Mouse (Mus musculus) hindbrain, embryonic 15.5 days (tissue): ENCODE measurements around the gene Rspry1. TPM values are rescaled to one million over a fixed set of nuclear protein-coding genes. Genes with fewer than 3 reads are reported as not detected.

Source experiments
- ATAC-seq: fragments of 200-750 bp; cut with Nextera tagmentation; 2 replicates; pipeline ENCODE4 v1.8.0; 2017; ENCODE audit warnings: low read depth, moderate number of reproducible peaks, moderate TSS enrichment; ENCODE audit not compliant: low FRiP score
- H3K27ac ChIP-seq: fragments of 300-500 bp; sonication (generic); replicated peaks from 2 replicates; pipeline ENCODE4 v1.5.1; 2015; ENCODE audit warnings: mild to moderate bottlenecking, inconsistent platforms
- H3K27me3 ChIP-seq: fragments of 300-500 bp; sonication (generic); 2 replicates; pipeline ENCODE4 v1.6.1; 2015; ENCODE audit warnings: control low read depth, inconsistent platforms
- H3K36me3 ChIP-seq: fragments of 300-500 bp; sonication (generic); 2 replicates; pipeline ENCODE4 v1.6.1; 2015; ENCODE audit warnings: control low read depth, inconsistent platforms
- H3K4me1 ChIP-seq: fragments of 300-500 bp; sonication (generic); replicated peaks from 2 replicates; pipeline ENCODE4 v1.6.1; 2015; ENCODE audit warnings: control low read depth, inconsistent platforms
- H3K4me2 ChIP-seq: fragments of 300-500 bp; sonication (generic); 2 replicates; pipeline ENCODE4 v1.6.1; 2015; ENCODE audit warnings: moderate library complexity, mild to moderate bottlenecking, inconsistent platforms
- H3K4me3 ChIP-seq: fragments of 300-500 bp; sonication (generic); 2 replicates; pipeline ENCODE4 v1.5.1; 2015; ENCODE audit warnings: mild to moderate bottlenecking, inconsistent platforms
- H3K9ac ChIP-seq: fragments of 300-500 bp; sonication (generic); 2 replicates; pipeline ENCODE4 v1.6.1; 2015; ENCODE audit warnings: inconsistent platforms
- H3K9me3 ChIP-seq: fragments of 300-500 bp; sonication (generic); 2 replicates; pipeline ENCODE4 v1.6.1; 2016; ENCODE audit warnings: control low read depth, inconsistent platforms
- WGBS: fragments of 180-500 bp; shearing (Covaris S2); methylation state at CpG from one replicate; pipeline ENCODE4 v1.1.7; 2015; 5-methylcytosine and 5-hydroxymethylcytosine counted together
- polyA plus RNA-seq: library from polyadenylated mRNA; unstranded; fragments of >200 nt; fragmentation: Nextera tagmentation; extraction: Ambion mirVana; gene quantifications from 2 replicates; pipeline ENCODE4 v1.2.1, GENCODE M21; 2015

The Rspry1 gene
- polyA plus RNA-seq, 1 experiment from 2014 or later: 45.5 TPM

DNA sequence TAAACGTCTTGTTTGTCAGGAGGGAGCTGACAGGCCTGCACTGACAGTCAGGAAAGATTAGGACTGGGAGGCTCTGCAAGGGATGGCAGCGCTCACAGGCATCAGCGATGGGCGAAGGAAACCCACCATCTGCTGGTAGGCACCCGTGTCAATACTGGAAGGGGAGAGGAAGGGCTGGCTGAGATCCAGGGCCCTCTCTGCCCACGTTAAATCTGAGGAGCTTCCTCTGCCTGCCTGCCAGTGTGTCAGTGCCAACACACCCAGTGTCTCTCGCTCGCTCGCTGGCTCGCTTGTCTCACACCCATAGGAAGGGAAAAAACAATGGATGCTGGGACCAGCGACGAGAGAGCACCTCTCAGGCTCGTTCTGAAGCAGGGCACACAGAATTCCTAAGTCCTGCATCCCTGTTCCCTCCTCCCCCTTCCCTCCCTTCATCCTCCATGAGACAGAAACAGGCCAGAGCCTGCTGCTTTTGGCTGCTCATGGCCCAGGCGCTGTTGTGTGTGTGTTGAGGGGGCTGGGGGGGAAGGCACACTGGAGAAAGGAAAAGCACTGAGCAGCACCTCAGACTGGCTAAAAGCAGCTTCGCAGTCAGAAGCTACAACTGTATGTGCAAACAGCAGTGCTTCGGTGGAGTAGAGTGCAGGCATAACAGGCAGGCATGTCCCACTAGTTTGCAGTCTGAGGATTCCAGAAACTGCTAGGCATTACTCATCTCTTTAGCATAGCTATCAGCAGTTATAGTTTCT is 27.4 kb upstream of the Rspry1 start:
- peak overlapping the region; percentile 79 for H3K27ac ChIP-seq
- no peak overlapping the region for H3K4me2 ChIP-seq
- ATAC-seq: peak; percentile 77
- no peaks in the 10 kb centered on the region for H3K27me3 ChIP-seq
- no peaks in the 10 kb centered on the region for H3K9me3 ChIP-seq
- H3K4me1 ChIP-seq: peaks cover 19% of the 10 kb centered on the region
- peaks cover 45% of the 10 kb centered on the region for H3K36me3 ChIP-seq
- H3K9ac ChIP-seq: no peak overlapping the region
- no peak overlapping the region for H3K4me3 ChIP-seq
- 62% methylated on average over 16 of the region's 16 CpGs for WGBS

DNA sequence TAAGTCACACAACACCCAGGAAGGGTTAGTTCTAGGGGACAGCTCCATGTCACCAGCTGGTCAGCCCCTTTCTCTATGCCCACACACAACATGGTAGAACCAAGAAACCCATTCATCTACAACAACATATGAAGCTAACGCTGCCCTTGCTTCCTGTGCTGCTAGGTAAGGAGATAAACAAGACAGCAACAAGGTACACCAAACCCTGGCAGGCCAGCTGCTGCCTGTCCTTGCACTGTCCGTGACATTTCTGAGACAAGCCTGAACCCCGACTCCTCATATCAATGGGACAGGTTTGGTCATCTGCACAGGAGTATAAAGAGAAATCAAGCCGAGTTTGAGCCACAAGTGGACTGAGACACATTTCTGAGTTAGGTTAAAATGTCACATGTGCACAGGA is 26.6 kb upstream of the Rspry1 start:
- peak overlapping the region; percentile 79; the same call in 1 of the 2 replicates for H3K27ac ChIP-seq
- no peaks in the 10 kb centered on the region for H3K27me3 ChIP-seq
- no peak for ATAC-seq
- WGBS: 90% methylated on average over 4 of the region's 4 CpGs
- no peak overlapping the region for H3K4me2 ChIP-seq
- H3K9ac ChIP-seq: no peak overlapping the region
- no peaks in the 10 kb centered on the region for H3K9me3 ChIP-seq
- no peak overlapping the region for H3K4me3 ChIP-seq
- peaks cover 13% of the 10 kb centered on the region for H3K4me1 ChIP-seq
- H3K36me3 ChIP-seq: peaks cover 50% of the 10 kb centered on the region

DNA sequence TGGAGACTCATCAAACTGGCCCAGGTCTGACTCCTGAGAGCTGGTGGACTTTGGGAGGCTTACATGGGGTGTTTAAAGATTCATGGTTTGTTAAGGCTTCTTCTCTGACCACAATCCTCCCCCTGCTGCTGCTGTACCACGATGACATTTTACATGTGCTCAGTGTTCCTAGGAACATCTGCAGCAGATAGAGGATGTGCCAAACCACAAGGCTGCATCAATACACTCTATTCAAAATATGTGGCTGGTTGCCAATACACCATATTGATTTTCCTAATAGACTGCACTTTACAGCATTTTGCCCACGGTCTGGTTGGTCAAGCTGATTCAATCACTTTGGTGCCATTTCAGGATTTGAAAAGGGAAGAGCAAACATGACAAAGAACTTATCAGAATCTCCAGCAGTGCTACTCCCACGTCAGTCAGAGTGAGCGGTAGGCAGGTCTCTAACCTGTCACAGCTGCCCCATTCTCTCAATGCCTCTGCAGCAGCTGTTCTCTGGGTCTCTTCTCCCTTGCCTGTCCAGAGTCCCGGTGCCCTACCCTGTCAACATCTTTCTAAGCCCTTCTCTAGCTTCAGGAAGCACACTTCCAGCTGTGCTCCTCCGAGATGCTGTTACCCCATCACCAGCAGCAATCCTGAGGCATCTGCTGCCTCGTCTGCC is 19.8 kb upstream of the Rspry1 start:
- 0 out of 2 replicates have a peak, but pooled peaks have one; percentile 34 for ATAC-seq
- Histone ChIP-seq H3K9ac (no peak overlapping the region), H3K27ac (no peak overlapping the region), H3K9me3 (no peaks in the 10 kb centered on the region), H3K4me3 (no peak overlapping the region), H3K4me1 (peaks cover 3% of the 10 kb centered on the region), H3K36me3 (peaks cover 53% of the 10 kb centered on the region), H3K4me2 (no peak overlapping the region), H3K27me3 (no peaks in the 10 kb centered on the region)
- 75% methylated on average over 7 of the region's 7 CpGs for WGBS

DNA sequence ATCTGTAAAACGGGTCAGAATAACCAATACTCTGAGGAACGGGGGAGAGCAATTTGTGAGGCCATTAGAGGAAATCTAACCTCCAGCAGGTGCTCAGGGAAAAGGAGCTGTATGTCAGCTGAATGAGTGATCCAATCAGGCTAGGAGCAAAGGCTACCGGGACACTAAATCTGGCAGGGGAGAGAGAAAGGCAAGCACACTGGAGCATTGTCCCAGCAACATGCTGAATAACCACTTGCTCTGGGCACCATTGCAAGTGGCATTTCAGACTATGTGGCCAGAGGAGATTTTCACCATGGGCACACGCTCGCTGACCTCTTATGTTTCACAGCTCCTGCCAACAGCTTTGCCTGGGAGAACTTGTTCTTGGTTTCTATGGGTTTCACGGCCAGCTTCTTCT is 19.2 kb upstream of the Rspry1 start:
- no peak for ATAC-seq
- Histone ChIP-seq H3K4me1 (peaks cover 3% of the 10 kb centered on the region), H3K9ac (no peak overlapping the region), H3K27ac (no peak overlapping the region), H3K27me3 (no peaks in the 10 kb centered on the region), H3K4me2 (no peak overlapping the region), H3K36me3 (peaks cover 50% of the 10 kb centered on the region), H3K9me3 (no peaks in the 10 kb centered on the region), H3K4me3 (no peak overlapping the region)
- WGBS: 85% methylated on average over 6 of the region's 6 CpGs

DNA sequence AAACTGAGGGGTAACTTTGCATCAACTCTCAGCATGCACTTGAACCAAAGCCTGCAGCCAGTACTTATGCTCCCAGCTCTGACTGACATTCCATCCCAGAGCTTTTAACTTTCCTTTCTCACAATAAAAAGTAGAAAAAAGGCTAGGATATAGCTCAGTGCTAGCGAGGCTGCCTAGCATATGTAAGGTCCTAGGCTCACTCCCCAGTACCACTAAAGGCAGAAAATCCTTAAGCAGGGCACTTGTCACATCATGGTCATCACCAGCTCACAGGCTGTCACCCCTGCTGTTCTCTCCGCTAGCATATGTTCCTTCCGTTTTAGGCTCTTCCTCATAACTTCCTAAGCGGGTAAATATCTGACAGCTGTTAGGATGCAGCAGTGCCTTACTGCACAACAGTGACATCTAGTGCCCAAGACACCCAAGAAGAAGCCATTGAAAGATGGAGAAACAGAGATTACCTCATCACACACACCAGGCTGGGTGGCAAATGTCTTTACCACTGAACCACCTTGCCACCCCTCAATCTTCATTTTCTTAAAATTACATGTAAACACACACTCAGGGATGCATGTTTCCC is 17.4 kb upstream of the Rspry1 start:
- H3K27me3 ChIP-seq: no peaks in the 10 kb centered on the region
- ATAC-seq: peak; percentile 78
- 31% methylated on average over 4 of the region's 4 CpGs for WGBS
- H3K36me3 ChIP-seq: peaks cover 44% of the 10 kb centered on the region
- H3K9me3 ChIP-seq: no peaks in the 10 kb centered on the region
- no peak overlapping the region for H3K9ac ChIP-seq
- H3K4me2 ChIP-seq: no peak overlapping the region
- no peak overlapping the region for H3K4me3 ChIP-seq
- H3K27ac ChIP-seq: no peak overlapping the region
- peaks cover 3% of the 10 kb centered on the region for H3K4me1 ChIP-seq

DNA sequence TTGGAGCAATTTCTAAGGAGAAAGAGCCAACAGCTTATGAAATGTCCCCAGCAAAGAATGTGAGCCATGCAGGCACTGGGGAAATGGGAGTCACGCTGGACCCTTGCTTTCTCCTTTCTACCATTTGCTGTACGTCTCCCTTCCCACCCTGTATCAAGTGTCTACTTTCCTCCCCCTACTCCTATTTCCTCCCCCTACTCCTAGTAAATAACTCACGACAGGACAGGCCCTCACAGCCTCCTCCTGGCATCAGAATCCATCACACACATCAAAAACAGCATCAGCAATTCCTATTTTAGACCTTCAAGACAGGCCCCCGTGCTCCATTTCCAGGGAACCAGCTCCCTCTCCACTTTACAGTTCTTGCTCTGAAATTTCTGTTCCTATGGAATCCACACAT is 10.0 kb upstream of the Rspry1 start:
- H3K27ac ChIP-seq: no peak overlapping the region
- no peak for ATAC-seq
- no peak overlapping the region for H3K4me3 ChIP-seq
- WGBS: 81% methylated on average over 4 of the region's 4 CpGs
- no peak overlapping the region for H3K4me2 ChIP-seq
- no peaks in the 10 kb centered on the region for H3K9me3 ChIP-seq
- H3K4me1 ChIP-seq: no peaks in the 10 kb centered on the region
- H3K36me3 ChIP-seq: peaks cover 13% of the 10 kb centered on the region
- no peak overlapping the region for H3K9ac ChIP-seq
- H3K27me3 ChIP-seq: no peaks in the 10 kb centered on the region

DNA sequence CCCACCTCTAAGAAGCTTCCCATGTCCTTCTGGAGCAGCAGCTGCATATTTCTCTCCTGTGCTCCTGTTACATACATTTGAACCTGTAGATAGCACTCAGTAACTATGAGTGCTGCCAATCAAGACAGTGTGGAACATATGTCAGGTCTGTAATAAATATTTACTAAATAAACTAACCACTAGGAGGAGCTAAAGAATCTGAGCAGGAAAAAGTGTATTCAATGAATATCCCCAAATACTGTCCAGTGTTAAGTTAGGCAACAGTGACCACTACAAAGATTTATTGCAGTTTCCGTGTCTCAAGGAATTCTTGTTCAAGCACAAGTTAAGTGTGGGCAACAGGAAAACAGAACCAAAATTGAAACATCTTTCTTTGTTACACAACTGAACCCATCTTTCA is 7.5 kb upstream of the Rspry1 start:
- H3K4me3 ChIP-seq: no peak overlapping the region
- H3K4me2 ChIP-seq: no peak overlapping the region
- WGBS: 69% methylated on average over 1 of the region's 1 CpGs
- H3K27ac ChIP-seq: no peak overlapping the region
- no peak for ATAC-seq
- H3K9ac ChIP-seq: no peak overlapping the region
- no peaks in the 10 kb centered on the region for H3K36me3 ChIP-seq
- H3K9me3 ChIP-seq: no peaks in the 10 kb centered on the region
- peaks cover 3% of the 10 kb centered on the region; the same call in 1 of the 2 replicates for H3K4me1 ChIP-seq
- no peaks in the 10 kb centered on the region for H3K27me3 ChIP-seq

DNA sequence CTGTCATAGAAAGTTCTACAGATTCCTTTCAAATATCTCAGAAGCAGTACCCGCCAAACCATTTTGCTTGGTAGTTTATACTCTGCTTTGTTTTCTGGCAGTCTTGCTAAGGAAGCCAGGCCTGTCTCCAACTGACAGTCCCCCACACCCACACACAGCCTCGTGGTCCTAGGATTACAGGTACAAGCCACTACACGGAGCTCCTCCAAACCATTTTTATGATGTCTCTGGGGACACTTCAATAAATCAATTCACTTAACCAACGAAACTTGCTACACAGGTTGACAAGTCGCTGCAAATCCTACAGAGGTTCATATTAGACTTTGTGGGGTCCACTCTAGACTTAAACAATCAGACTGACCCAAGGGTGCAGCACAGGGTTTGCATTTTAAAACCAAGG is 1.3 kb upstream of the Rspry1 start:
- Histone ChIP-seq H3K27me3 (no peaks in the 10 kb centered on the region), H3K9me3 (no peaks in the 10 kb centered on the region), H3K36me3 (no peaks in the 10 kb centered on the region), H3K4me2 (peak overlapping the region; percentile 92), H3K4me1 (peaks cover 35% of the 10 kb centered on the region), H3K4me3 (peak overlapping the region; percentile 75), H3K9ac (peak overlapping the region; percentile 93), H3K27ac (peak overlapping the region; percentile 90)
- WGBS: 27% methylated on average over 5 of the region's 5 CpGs
- no peak for ATAC-seq

DNA sequence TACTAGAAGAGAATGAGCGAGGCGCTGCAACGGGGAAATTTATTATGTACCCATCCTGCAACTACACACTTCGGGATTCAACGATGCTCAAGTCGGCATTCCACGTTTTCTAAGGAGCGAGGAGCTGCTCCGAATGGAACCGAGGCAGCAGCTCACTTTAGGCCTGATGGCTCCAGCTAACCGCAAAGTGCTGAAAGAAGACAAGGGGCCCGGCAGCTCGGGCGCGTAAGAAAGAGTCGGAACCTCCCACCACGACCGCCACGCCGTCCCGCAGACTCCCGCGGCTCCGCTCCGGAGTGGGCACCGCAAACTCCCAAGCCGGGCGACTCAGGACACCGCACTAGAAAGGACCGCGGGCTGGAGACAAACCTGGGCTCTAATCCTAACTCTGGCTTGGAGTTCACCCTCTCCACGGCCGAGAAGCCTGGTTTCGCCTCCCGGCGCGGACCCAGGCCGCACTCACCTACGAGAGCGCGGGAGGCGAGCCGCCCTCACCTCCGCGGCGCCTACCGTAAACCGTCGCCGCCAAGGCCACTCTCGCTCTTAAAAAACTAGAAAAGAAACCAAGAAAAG is 617 bp upstream of the Rspry1 start:
- Histone ChIP-seq H3K27ac (peak overlapping the region; percentile 90), H3K4me3 (peak overlapping the region; percentile 75), H3K27me3 (no peaks in the 10 kb centered on the region), H3K4me1 (peaks cover 35% of the 10 kb centered on the region), H3K9me3 (no peaks in the 10 kb centered on the region), H3K36me3 (no peaks in the 10 kb centered on the region), H3K4me2 (peak overlapping the region; percentile 92), H3K9ac (peak overlapping the region; percentile 93)
- ATAC-seq: peak; percentile 36
- WGBS: 0% methylated on average over 51 of the region's 51 CpGs

DNA sequence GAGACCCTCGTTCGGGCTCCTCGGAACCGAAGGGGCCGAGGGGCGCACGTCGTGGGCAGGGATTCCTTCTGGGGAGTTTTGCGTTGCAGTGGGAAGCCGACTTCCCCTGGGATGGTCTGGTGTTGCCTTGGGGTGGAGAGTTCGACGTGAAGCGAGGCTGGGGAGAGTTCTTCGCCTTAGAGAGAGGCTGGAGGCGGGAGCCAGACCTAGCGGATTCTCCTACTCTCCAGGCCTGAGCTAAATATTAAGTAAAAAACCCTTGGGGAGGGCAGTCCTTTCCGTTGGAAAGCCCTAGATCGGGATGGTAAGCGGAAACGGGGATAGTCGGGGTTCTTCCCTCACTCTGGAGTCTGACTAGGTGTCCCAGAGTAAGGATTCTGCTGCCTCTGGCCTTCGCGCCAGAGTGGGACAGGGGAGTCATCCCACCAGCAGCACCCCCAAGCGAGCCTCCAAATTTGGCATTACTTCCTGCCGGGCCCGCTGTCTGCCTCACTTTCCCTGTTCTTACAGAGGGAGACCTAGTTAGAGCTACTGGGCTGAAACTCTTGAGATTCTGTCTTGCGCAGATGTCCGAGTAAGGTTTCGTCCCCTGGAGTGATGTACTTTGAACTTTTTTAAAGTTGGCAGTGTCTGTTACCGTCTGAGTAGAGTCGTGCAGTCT is 864 bp downstream of the Rspry1 start:
- H3K36me3 ChIP-seq: no peaks in the 10 kb centered on the region
- peak overlapping the region; percentile 75 for H3K4me3 ChIP-seq
- H3K27ac ChIP-seq: peak overlapping the region; percentile 90
- peaks cover 35% of the 10 kb centered on the region for H3K4me1 ChIP-seq
- H3K4me2 ChIP-seq: peak overlapping the region; percentile 99
- H3K27me3 ChIP-seq: no peaks in the 10 kb centered on the region
- no peaks in the 10 kb centered on the region for H3K9me3 ChIP-seq
- ATAC-seq: no peak; the same call in 1 of the 2 replicates
- under 1% methylated on average over 31 of the region's 31 CpGs for WGBS
- H3K9ac ChIP-seq: peak overlapping the region; percentile 77

DNA sequence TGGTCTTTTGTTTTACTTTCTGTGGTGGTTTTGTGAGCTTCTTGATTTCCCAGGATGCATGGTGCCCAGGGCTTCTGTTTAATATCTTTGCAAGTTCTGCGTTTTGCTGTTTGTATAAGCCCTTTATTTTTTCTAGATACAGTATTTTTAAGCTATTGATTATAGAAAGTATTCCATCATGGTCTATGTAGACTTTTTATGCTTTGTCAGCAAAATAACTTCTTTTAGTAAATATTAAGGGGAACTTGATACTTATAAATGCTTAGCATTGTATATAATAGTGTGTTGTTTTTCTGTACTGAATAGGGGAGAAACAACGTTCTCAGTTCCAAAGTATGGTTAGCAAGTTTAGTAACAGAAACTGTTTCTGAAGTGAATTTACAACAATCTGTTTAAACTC is 2.3 kb downstream of the Rspry1 start:
- no peak overlapping the region for H3K9ac ChIP-seq
- no peaks in the 10 kb centered on the region for H3K9me3 ChIP-seq
- no peak overlapping the region for H3K27ac ChIP-seq
- H3K4me3 ChIP-seq: no peak overlapping the region
- H3K27me3 ChIP-seq: no peaks in the 10 kb centered on the region
- WGBS: 89% methylated on average over 2 of the region's 2 CpGs
- H3K4me2 ChIP-seq: peak overlapping the region; percentile 99
- no peak for ATAC-seq
- H3K4me1 ChIP-seq: peaks cover 31% of the 10 kb centered on the region
- H3K36me3 ChIP-seq: no peaks in the 10 kb centered on the region
